Mouse (Mus musculus): Measurements from ENCODE around the gene Scd2.
"Not testable (repeated sequence)": the region's sequence is repeated elsewhere in the genome, so short reads cannot be mapped to it uniquely, and the experiment has no call there.

The Scd2 gene

DNA sequence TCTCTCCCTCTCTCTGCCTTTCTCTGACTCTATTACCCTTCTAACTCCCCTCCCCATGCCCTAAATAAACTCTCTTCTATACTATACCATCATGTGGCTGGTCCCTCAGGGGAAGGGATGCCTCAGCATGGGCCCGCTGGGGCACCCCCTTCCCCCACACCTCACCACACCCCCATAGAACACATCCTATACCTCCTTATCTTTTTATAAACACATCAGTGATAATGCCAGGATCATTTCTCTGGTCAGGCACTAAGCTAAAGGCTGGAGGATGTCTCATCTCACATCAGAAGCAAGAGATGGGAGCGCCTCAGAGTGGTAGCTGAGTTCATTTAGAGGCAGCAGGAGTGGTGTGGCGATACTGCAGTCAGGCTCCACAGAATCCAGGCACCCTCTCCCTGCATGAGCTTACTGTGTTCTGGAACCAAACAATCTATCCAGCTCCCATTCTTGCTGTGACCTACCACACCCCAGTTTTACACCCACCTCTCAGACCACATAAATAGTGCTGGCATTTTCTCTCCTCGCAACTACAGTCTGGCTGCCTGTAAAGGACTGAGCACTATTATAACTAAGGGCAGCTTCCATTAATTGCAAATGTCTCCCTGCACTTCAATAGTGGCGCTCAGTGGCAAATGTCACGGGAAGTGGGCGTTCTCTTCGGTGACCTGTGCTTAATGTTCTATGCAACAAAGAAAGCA is 18.0 kb downstream of the Scd2 start:
- DNase-seq (ENCODE audit: extremely low read depth, low read depth, low spot score), result no peak

GRCm38 (mm10) chr19:44312007-44312360 is 18.5 kb downstream of the Scd2 start:
- DNase-seq (ENCODE audit: extremely low read depth, low read depth, low spot score), result peak; percentile 68

DNA sequence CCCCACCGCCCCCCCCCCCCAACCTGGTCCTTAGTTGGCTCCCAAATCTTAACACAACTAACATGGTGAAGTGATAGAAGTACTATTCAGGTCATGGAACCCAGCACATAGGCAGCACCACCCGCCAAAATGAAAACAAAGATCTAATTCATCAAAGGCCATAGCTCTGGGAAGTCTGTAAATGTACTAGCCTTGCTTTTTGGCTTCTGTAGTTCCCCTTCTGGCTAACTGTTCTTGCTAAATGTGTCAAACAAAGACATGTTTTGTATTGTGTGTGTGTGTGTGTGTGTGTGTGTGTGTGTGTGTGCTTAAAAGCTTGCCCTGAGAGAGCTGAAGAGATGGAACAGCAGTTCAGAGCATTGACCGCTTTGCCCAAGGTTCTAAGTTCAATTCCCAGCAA is 19.6 kb downstream of the Scd2 start:
- DNase-seq (ENCODE audit: extremely low read depth, low read depth, low spot score), result no peak

GRCm38 (mm10) chr19:44314327-44314759 is 20.9 kb downstream of the Scd2 start:
- DNase-seq (ENCODE audit: extremely low read depth, low read depth, low spot score), result no peak

DNA sequence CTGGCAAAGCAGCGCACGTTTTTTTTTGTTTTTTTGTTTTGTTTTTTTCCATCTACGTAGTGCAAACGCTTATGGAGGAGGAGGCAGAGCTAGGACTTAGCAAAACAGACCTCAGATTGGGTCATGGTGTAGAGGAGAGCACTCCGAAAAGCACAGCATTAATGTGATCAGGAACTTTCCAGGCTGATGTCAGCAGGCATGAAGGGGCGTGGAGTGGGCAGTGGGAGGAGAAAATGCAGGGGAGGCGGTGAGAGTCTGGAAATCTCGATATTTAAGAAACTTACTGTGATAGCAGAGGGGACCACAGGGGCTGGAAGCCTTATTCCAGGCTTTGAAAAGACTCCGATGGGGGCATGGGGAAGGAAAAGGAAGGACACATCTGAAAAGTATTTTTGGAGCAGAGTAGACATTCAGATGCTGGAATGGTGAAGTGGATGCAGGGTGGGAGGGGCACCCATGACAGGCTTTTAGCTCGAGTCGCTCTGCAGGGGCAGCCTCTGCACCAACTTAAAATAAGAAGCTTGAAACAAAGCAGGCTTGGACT is 21.5 kb downstream of the Scd2 start:
- no peak for DNase-seq (ENCODE audit: extremely low read depth, low read depth, low spot score)

DNA sequence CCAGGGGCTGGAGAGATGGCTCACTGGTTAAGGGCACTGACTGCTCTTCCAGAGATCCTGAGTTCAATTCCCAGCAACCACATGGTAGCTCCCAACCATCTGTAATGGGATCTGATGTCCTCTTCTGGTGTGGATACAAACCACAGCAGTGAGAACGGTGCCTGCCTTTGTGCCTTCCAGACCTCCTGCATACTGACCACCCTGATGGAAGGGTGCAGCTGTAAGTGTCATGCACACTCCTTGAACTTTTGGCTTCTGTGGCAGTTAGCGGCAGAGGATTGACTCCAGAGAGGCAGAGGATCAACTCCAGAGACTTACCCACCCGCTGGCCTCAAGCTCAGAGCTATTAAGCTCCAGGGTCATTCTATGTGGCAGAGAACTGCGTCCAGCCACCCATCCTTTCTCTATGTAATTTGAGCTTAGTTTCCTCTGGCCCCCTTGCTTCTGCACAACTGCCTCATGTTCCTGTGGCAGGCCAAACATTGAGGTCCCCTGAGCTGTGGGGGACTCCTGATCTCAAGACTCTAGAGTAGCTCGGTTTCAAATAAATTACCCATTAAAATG is 23.4 kb downstream of the Scd2 start:
- DNase-seq (ENCODE audit: extremely low read depth, low read depth, low spot score), result no peak

DNA sequence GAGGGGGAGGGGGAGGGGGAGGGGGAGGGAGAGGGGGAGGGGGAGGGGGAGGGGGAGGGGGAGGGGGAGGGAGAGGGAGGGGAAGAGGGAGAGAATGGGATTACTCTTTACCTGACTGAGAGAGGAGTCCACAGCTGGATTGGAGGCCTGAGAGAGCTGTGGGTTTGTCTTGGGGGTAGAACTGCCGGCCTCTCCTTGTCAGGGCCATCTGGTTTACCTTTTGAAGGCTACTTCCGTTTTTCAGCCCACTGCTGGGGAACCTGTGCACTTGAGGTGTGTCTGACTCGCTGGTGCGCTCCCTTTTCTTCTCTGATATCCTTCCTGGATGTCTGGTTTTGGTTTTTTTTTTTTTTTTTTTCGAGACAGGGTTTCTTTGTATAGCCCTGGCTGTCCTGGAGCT is 23.9 kb downstream of the Scd2 start:
- DNase-seq (ENCODE audit: extremely low read depth, low read depth, low spot score), result no peak

DNA sequence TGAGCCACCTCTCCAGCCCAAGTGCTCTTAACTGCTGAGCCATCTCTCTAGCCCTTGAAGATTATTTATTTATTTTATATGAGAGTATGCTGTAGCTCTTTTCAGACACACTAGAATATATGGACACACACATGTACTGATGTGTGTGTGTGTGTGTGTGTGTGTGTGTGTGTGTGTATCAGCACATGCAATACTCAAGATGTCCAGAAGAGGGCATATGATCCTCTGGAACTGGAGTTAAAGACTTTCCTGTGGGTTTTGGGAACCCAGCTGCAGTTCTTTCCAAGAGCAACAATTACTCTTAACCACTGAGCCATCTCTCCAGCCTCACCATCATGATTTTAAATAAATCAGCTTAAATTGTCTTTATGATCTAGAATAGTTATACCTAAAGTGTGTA is 25.1 kb downstream of the Scd2 start:
- no peak for DNase-seq (ENCODE audit: extremely low read depth, low read depth, low spot score)

GRCm38 (mm10) chr19:44320316-44320715 is 26.8 kb downstream of the Scd2 start:
- DNase-seq (ENCODE audit: extremely low read depth, low read depth, low spot score), result no peak

DNA sequence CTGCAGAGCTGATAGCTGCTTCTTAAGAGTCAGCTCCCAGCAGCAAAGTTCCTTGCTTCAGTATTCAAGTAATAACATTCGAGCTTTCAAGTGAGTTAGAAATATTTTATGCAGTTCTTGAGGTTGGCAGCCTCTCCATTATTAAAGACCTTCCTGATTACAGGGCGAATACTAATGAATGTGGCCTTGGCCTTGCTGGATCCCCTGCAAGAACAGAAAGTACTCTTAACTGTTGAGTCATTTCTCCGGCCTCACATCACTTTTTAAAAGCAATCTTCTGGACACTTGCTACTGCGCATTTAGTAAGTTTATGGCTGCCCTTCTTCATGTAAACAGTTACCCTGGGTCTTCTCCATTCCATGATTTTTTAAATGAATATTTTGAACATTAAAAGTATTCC is 27.7 kb downstream of the Scd2 start:
- no peak for DNase-seq (ENCODE audit: extremely low read depth, low read depth, low spot score)

GRCm38 (mm10) chr19:44321631-44322030 is 28.2 kb downstream of the Scd2 start:
- DNase-seq (ENCODE audit: extremely low read depth, low read depth, low spot score), result no peak

GRCm38 (mm10) chr19:44329566-44329965 is 36.1 kb downstream of the Scd2 start:
- DNase-seq (ENCODE audit: extremely low read depth, low read depth, low spot score), result no peak

DNA sequence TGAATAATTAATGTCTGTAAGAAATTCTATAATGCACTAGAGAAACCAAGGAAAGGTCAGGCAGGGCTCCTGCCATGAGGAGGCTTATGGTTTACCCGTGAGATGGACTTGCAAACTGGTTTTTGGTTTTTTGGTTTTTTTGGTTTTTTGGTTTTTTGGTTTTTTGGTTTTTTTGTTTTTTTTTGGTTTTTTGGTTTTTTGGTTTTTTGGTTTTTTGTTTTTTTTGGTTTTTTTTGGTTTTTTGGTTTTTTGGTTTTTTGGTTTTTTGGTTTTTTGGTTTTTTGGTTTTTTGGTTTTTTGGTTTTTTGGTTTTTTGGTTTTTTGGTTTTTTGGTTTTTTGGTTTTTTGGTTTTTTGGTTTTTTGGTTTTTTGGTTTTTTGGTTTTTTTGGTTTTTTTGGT is 37.7 kb downstream of the Scd2 start:
- not testable (repeated sequence) for DNase-seq (ENCODE audit: extremely low read depth, low read depth, low spot score)

DNA sequence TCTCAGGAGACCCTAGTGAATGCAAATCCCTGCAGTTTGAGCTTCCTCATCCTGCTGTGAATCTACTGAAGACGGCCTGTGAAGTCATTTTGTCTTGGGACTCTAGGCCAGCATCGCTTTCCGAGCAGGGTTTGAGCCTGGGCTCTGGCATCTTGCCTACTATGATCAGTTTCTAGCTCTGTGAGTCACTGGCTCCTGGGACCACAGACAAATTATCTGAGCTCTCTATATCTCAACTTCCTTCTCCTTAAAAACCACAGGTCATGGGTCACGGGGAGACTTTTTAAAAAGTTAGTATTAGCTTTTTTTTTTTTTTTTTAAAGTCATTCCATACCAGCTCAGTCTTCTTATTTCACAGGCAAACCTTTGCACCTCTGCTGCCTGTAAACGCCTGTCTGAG is 38.4 kb downstream of the Scd2 start:
- DNase-seq (ENCODE audit: extremely low read depth, low read depth, low spot score), result no peak

DNA sequence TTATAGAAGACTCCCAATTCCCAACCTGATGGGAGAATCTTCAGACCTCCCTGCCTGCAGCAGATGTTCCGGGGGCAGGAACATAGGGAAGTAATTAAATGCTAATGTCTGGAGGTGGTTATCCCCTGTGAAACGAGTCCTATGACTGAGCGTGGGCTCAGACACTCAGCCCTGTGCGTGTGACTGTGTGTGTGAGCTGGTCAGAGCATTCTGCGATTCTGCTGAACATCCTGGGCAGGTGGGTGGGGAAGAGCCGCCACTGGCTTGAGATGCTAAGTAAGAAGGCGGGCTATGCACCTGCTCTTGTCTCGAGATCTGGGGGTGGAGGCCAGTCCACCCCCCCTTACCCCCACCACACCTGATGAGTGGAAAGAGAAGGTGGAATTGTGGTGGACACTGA is 38.9 kb downstream of the Scd2 start:
- no peak for DNase-seq (ENCODE audit: extremely low read depth, low read depth, low spot score)

DNA sequence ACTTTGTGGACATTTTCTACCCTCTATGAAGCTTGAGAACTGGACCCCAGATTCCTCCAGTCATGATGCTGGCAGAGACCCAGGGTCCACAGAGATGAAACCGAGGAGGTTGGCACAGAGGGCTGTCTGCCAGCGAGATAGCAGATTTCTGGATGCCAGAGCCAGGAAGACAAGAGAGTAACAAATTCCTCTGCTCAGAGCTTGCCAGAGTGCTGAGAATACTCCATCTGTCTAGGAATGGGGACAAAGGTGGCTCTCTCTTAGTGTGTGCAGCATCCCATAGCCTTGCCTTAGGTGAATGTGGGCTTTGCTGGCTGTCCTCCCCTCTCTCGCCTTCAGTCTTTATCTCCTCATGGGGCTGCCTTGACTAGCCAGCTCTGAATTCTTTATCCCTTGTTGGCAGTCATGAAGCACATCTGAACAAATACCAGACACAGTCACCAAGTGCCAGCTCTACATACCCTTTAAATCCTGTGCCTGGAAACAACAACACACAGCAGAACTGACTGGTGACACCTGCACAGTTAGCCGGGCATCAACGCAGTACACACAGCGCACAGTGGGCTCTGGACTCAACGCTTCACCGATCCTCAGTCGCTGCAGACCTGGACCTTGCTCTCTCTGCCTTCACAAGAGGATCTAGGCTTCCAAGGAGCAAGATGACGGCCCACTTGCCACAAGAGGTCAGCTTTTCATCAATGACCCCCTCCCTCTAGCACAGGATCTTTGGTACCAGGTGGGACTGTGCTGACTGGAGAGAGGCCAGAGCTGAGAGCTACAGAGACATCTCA is 39.6 kb downstream of the Scd2 start, which contains the start of gene Scd4:
Gene Scd4 (plus strand): TSS at position 260 of the 791 bp plus-strand sequence.
- DNase-seq (ENCODE audit: extremely low read depth, low read depth, low spot score), result no peak

- DNase-seq (ENCODE audit: extremely low read depth, low read depth, low spot score), result no peak
These were observed 40.5 kb downstream of the Scd2 start for GRCm38 (mm10) chr19:44333991-44334390.

- DNase-seq (ENCODE audit: extremely low read depth, low read depth, low spot score), result no peak
These were observed 42.6 kb downstream of the Scd2 start for GRCm38 (mm10) chr19:44335876-44336662.

- no peak for DNase-seq (ENCODE audit: extremely low read depth, low read depth, low spot score)
These were observed 56.2 kb downstream of the Scd2 start for GRCm38 (mm10) chr19:44349689-44350088.

GRCm38 (mm10) chr19:44351756-44352155 is 58.3 kb downstream of the Scd2 start:
- DNase-seq (ENCODE audit: extremely low read depth, low read depth, low spot score), result no peak
